Mouse (Mus musculus): Measurements from ENCODE around the gene Acap2.

Gene Acap2

GRCm38 (mm10) chr16:31081891-31082290 lies 119.2 kb downstream of the Acap2 start:
- in situ Hi-C loops (cut with MboI): no loop called here

- in situ Hi-C loops (cut with MboI): no loop called here
These were observed 119.8 kb downstream of the Acap2 start, which contains the start of gene Xxylt1 for GRCm38 (mm10) chr16:31081125-31081664. Gene Xxylt1 (minus strand): TSS chr16:31081432.

GRCm38 (mm10) chr16:31080573-31081051 lies 120.4 kb downstream of the Acap2 start:
- in situ Hi-C loops (cut with MboI): no loop called here

- in situ Hi-C loops (cut with MboI): no loop called here
These were observed 123.6 kb downstream of the Acap2 start for GRCm38 (mm10) chr16:31077396-31077795.

- in situ Hi-C loops (cut with MboI): no loop called here
These were observed 124.6 kb downstream of the Acap2 start for GRCm38 (mm10) chr16:31076436-31076835.

GRCm38 (mm10) chr16:31074324-31074908 lies 126.6 kb downstream of the Acap2 start:
- in situ Hi-C loops (cut with MboI): no loop called here

GRCm38 (mm10) chr16:31071731-31072130 lies 129.3 kb downstream of the Acap2 start:
- in situ Hi-C loops (cut with MboI): no loop called here

GRCm38 (mm10) chr16:31070358-31071133 lies 130.5 kb downstream of the Acap2 start:
- in situ Hi-C loops (cut with MboI): no loop called here

GRCm38 (mm10) chr16:31069211-31070166 lies 131.6 kb downstream of the Acap2 start:
- in situ Hi-C loops (cut with MboI): loop anchor here (5.0 to 10.0 kb wide), 2 partner anchors 385 to 472 kb away; partner anchors contain the start of gene Fam43a

- in situ Hi-C loops (cut with MboI): loop anchor here (5.0 to 10.0 kb wide), 2 partner anchors 383 to 471 kb away; partner anchors contain the start of gene Fam43a
These were observed 132.8 kb downstream of the Acap2 start for GRCm38 (mm10) chr16:31068280-31068679.

- in situ Hi-C loops (cut with MboI): loop anchor here (5.0 to 10.0 kb wide), 2 partner anchors 382 to 469 kb away; partner anchors contain the start of gene Fam43a
These were observed 134.5 kb downstream of the Acap2 start for GRCm38 (mm10) chr16:31066344-31067098.

- in situ Hi-C loops (cut with MboI): loop anchor here (5.0 to 10.0 kb wide), 2 partner anchors 380 to 467 kb away; partner anchors contain the start of gene Fam43a
These were observed 136.3 kb downstream of the Acap2 start for GRCm38 (mm10) chr16:31064782-31065181.

GRCm38 (mm10) chr16:31062918-31063317 lies 138.1 kb downstream of the Acap2 start:
- in situ Hi-C loops (cut with MboI): loop anchor here (10.0 kb wide), 1 partner anchor 378 kb away; no protein-coding TSS in a partner anchor

- in situ Hi-C loops (cut with MboI): loop anchor here (10.0 kb wide), 1 partner anchor 377 kb away; no protein-coding TSS in a partner anchor
These were observed 139.7 kb downstream of the Acap2 start for GRCm38 (mm10) chr16:31061246-31061880.

- in situ Hi-C loops (cut with MboI): loop anchor here (10.0 kb wide), 1 partner anchor 376 kb away; no protein-coding TSS in a partner anchor
These were observed 140.3 kb downstream of the Acap2 start for GRCm38 (mm10) chr16:31060714-31061113.

GRCm38 (mm10) chr16:31060226-31060625 lies 140.8 kb downstream of the Acap2 start:
- in situ Hi-C loops (cut with MboI): loop anchor here (10.0 kb wide), 1 partner anchor 375 kb away; no protein-coding TSS in a partner anchor

GRCm38 (mm10) chr16:31059730-31060129 lies 141.3 kb downstream of the Acap2 start:
- in situ Hi-C loops (cut with MboI): loop anchor here (10.0 kb wide), 1 partner anchor 375 kb away; no protein-coding TSS in a partner anchor

- in situ Hi-C loops (cut with MboI): no loop called here
These were observed 148.2 kb downstream of the Acap2 start for GRCm38 (mm10) chr16:31052812-31053211.

- in situ Hi-C loops (cut with MboI): no loop called here
These were observed 148.8 kb downstream of the Acap2 start for GRCm38 (mm10) chr16:31052177-31052726.
